Mouse (Mus musculus) thymus, postnatal 4 days (tissue): ENCODE measurements around the gene Zfp111.

Source experiments
- DNase-seq: peaks from one replicate; pipeline ENCODE4 v3.0.0; 2021

The Zfp111 gene

GRCm38 (mm10) chr7:24211343-24211742, at the start of gene Zfp111:
Zfp111 (minus strand) TSS chr7:24211443.
- no peak for DNase-seq

GRCm38 (mm10) chr7:24260000-24260312, 48.7 kb upstream of the Zfp111 start:
- DNase-seq: no peak

- no peak for DNase-seq
Measured at GRCm38 (mm10) chr7:24259306-24259999, 48.2 kb upstream of the Zfp111 start.

GRCm38 (mm10) chr7:24254633-24255474, 43.6 kb upstream of the Zfp111 start, which contains the start of gene Zfp108:
Zfp108 (plus strand) TSS chr7:24254794.
- DNase-seq: peak; percentile 61

GRCm38 (mm10) chr7:24253779-24254615, 42.8 kb upstream of the Zfp111 start:
- no peak for DNase-seq

GRCm38 (mm10) chr7:24237040-24237791, 26.0 kb upstream of the Zfp111 start, which contains the start of gene Zfp109:
Zfp109 (minus strand) TSS chr7:24237560.
- DNase-seq: peak; percentile 71

GRCm38 (mm10) chr7:24210296-24210695, 947 bp downstream of the Zfp111 start:
- no peak for DNase-seq

- no peak for DNase-seq
Measured at GRCm38 (mm10) chr7:24208282-24208886, 2.9 kb downstream of the Zfp111 start.

- DNase-seq: no peak
Measured at GRCm38 (mm10) chr7:24207488-24208261, 3.6 kb downstream of the Zfp111 start.

GRCm38 (mm10) chr7:24196961-24197360, 14.3 kb downstream of the Zfp111 start:
- no peak for DNase-seq

GRCm38 (mm10) chr7:24193157-24193556, 18.1 kb downstream of the Zfp111 start:
- no peak for DNase-seq

GRCm38 (mm10) chr7:24191361-24191760, 19.9 kb downstream of the Zfp111 start:
- DNase-seq: no peak

GRCm38 (mm10) chr7:24189571-24189944, 21.7 kb downstream of the Zfp111 start:
- DNase-seq: no peak

- DNase-seq: no peak
Measured at GRCm38 (mm10) chr7:24188901-24189570, 22.2 kb downstream of the Zfp111 start.

- DNase-seq: no peak
Measured at GRCm38 (mm10) chr7:24187611-24188010, 23.6 kb downstream of the Zfp111 start.

GRCm38 (mm10) chr7:24175337-24175711, 35.9 kb downstream of the Zfp111 start:
- no peak for DNase-seq

- peak; percentile 56 for DNase-seq
Measured at GRCm38 (mm10) chr7:24174618-24175336, 36.5 kb downstream of the Zfp111 start, which contains the start of gene Zfp114. Zfp114 (plus strand) TSS chr7:24175060.

GRCm38 (mm10) chr7:24172191-24172590, 39.1 kb downstream of the Zfp111 start:
- DNase-seq: no peak

GRCm38 (mm10) chr7:24153272-24153671, 58.0 kb downstream of the Zfp111 start:
- DNase-seq: peak; percentile 54
